Mouse (Mus musculus) midbrain, embryonic 15.5 days (tissue): ENCODE results near the gene Dpy19l3. TPM values are rescaled to one million over a fixed set of nuclear protein-coding genes. Genes with fewer than 3 reads are reported as not detected.

ENCODE experiments used
- ATAC-seq: fragments of 200-750 bp; cut with Nextera tagmentation; replicated peaks from 2 replicates; pipeline ENCODE4 v1.8.0; 2017; ENCODE audit warnings: moderate TSS enrichment
- H3K27ac ChIP-seq: fragments of 300-500 bp; sonication (generic); 2 replicates; pipeline ENCODE4 v1.5.1; 2015; ENCODE audit warnings: mild to moderate bottlenecking, inconsistent platforms
- H3K27me3 ChIP-seq: fragments of 300-500 bp; sonication (generic); replicated peaks from 2 replicates; pipeline ENCODE4 v1.6.1; 2015; ENCODE audit warnings: inconsistent platforms
- H3K36me3 ChIP-seq: fragments of 300-500 bp; sonication (generic); replicated peaks from 2 replicates; pipeline ENCODE4 v1.6.1; 2015; ENCODE audit warnings: inconsistent platforms
- H3K4me1 ChIP-seq: fragments of 300-500 bp; sonication (generic); 2 replicates; pipeline ENCODE4 v1.6.1; 2015; ENCODE audit warnings: inconsistent platforms
- H3K4me2 ChIP-seq: fragments of 300-500 bp; sonication (generic); 2 replicates; pipeline ENCODE4 v1.6.1; 2015; ENCODE audit warnings: inconsistent platforms, mild to moderate bottlenecking, moderate library complexity
- H3K4me3 ChIP-seq: fragments of 300-500 bp; sonication (generic); 2 replicates; pipeline ENCODE4 v1.5.1; 2015; ENCODE audit warnings: mild to moderate bottlenecking, inconsistent platforms
- H3K9ac ChIP-seq: fragments of 300-500 bp; sonication (generic); 2 replicates; pipeline ENCODE4 v1.6.1; 2015; ENCODE audit warnings: mild to moderate bottlenecking, inconsistent platforms
- H3K9me3 ChIP-seq: fragments of 300-500 bp; sonication (generic); 2 replicates; pipeline ENCODE4 v1.6.1; 2016; ENCODE audit warnings: inconsistent platforms
- WGBS: fragments of 180-500 bp; shearing (Covaris S2); methylation state at CpG from one replicate; pipeline ENCODE4 v1.1.7; 2015; ENCODE audit warnings: mixed read lengths; 5-methylcytosine and 5-hydroxymethylcytosine counted together
- polyA plus RNA-seq: library from polyadenylated mRNA; unstranded; fragments of >200 nt; fragmentation: Nextera tagmentation; extraction: Ambion mirVana; gene quantifications from 2 replicates; pipeline ENCODE4 v1.2.1, GENCODE M21; 2015

The Dpy19l3 gene
- polyA plus RNA-seq, 1 experiment from 2014 or later = 39.6 TPM

- Histone ChIP-seq H3K4me3 (no peak overlapping the region), H3K27me3 (no peaks in the 10 kb centered on the region), H3K9me3 (no peaks in the 10 kb centered on the region), H3K4me2 (no peak overlapping the region), H3K4me1 (0 out of 2 replicates have a peak, but pooled peaks cover 2% of the 10 kb centered on the region), H3K9ac (no peak overlapping the region), H3K36me3 (peaks cover 26% of the 10 kb centered on the region), H3K27ac (no peak overlapping the region)
- WGBS = 92% methylated on average over 6 of the region's 6 CpGs
- ATAC-seq = no peak
These were observed 9.0 kb downstream of the Dpy19l3 start for GRCm38 (mm10) chr7:35745281-35745702.

GRCm38 (mm10) chr7:35744771-35745170 is 9.5 kb downstream of the Dpy19l3 start:
- no peak overlapping the region for H3K9ac ChIP-seq
- H3K36me3 ChIP-seq = peaks cover 25% of the 10 kb centered on the region
- H3K4me2 ChIP-seq = no peak overlapping the region
- 0 out of 2 replicates have a peak, but pooled peaks cover 2% of the 10 kb centered on the region for H3K4me1 ChIP-seq
- H3K4me3 ChIP-seq = no peak overlapping the region
- ATAC-seq = no peak
- no peaks in the 10 kb centered on the region for H3K27me3 ChIP-seq
- H3K27ac ChIP-seq = no peak overlapping the region
- no peaks in the 10 kb centered on the region for H3K9me3 ChIP-seq
- WGBS = 94% methylated on average over 9 of the region's 9 CpGs

DNA sequence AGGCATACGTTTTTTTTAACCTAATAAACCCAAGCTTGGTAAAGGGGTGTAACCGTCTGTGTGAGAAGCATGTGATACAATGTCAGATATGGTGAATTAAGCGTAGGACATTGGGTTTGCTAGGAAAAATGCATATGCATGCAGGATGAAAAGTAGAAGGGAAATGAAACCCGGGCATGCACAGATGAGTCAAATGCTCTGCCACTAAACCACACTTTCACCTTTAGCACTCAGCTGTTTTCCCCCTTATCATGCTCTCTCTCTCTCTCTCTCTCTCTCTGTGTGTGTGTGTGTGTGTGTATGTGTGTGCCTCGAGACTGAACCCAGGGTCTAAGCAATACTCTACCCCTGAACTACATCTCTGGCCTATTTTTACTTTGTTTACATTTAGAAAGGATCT is 11.9 kb downstream of the Dpy19l3 start:
- ATAC-seq = no peak
- Histone ChIP-seq H3K27ac (no peak overlapping the region), H3K4me1 (0 out of 2 replicates have a peak, but pooled peaks cover 2% of the 10 kb centered on the region), H3K4me3 (no peak overlapping the region), H3K9me3 (no peaks in the 10 kb centered on the region), H3K4me2 (no peak overlapping the region), H3K27me3 (no peaks in the 10 kb centered on the region), H3K36me3 (peaks cover 9% of the 10 kb centered on the region; the same call in 1 of the 2 replicates), H3K9ac (no peak overlapping the region)
- 86% methylated on average over 5 of the region's 5 CpGs for WGBS

- no peak overlapping the region for H3K4me2 ChIP-seq
- H3K36me3 ChIP-seq = peaks cover 9% of the 10 kb centered on the region; the same call in 1 of the 2 replicates
- no peak overlapping the region for H3K9ac ChIP-seq
- H3K4me1 ChIP-seq = 0 out of 2 replicates have a peak, but pooled peaks cover under 1% of the 10 kb centered on the region
- ATAC-seq = no peak
- H3K27me3 ChIP-seq = no peaks in the 10 kb centered on the region
- no peak overlapping the region for H3K4me3 ChIP-seq
- H3K9me3 ChIP-seq = no peaks in the 10 kb centered on the region
- no peak overlapping the region for H3K27ac ChIP-seq
- 84% methylated on average over 5 of the region's 5 CpGs for WGBS
These were observed 12.4 kb downstream of the Dpy19l3 start for GRCm38 (mm10) chr7:35741858-35742257.

GRCm38 (mm10) chr7:35740489-35741230 is 13.6 kb downstream of the Dpy19l3 start:
- Histone ChIP-seq H3K4me2 (no peak overlapping the region), H3K4me3 (no peak overlapping the region), H3K27ac (no peak overlapping the region), H3K27me3 (no peaks in the 10 kb centered on the region), H3K9ac (no peak overlapping the region), H3K9me3 (no peaks in the 10 kb centered on the region), H3K36me3 (peaks cover 4% of the 10 kb centered on the region; the same call in 1 of the 2 replicates), H3K4me1 (no peaks in the 10 kb centered on the region)
- WGBS = 54% methylated on average over 5 of the region's 5 CpGs
- no peak for ATAC-seq

GRCm38 (mm10) chr7:35738871-35739270 is 15.4 kb downstream of the Dpy19l3 start:
- Histone ChIP-seq H3K36me3 (peaks cover 4% of the 10 kb centered on the region; the same call in 1 of the 2 replicates), H3K4me3 (no peak overlapping the region), H3K4me1 (no peaks in the 10 kb centered on the region), H3K27me3 (no peaks in the 10 kb centered on the region), H3K9me3 (no peaks in the 10 kb centered on the region), H3K9ac (no peak overlapping the region), H3K27ac (no peak overlapping the region), H3K4me2 (no peak overlapping the region)
- no peak for ATAC-seq

DNA sequence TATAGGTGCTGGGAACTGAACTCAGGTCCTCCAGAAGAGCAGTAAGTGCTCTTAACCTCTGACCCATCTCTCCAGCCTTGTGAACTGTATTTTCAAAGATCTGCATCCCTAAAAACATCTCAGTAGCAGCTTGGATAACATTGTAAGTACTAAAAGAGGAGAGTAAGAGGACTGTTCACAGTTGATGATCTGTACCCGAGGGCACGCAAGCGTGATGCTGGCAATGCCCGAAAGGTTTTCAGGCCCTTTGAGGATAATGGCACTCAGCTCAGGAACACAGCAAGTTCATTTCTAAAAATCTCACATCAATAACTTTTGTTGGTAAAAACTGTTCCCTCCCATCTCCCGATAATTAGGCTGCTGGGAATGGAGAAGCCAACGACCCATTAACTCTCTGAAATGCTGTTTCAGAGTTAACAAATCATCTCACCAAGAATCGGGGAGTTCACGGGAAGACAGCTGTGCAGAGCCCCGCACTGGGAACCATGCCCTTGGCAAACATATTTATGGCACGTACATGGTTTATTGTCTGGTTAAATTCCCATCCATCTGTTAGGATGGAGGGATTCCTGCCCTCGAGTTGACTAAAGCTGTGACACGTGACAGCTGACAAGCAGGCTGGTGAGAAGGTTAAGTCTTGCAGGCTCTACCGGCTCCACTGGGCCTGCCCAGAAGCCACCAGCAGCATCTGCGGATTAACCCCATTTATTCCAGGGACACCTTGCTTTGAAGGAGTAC is 20.8 kb downstream of the Dpy19l3 start:
- peaks cover 4% of the 10 kb centered on the region; the same call in 1 of the 2 replicates for H3K36me3 ChIP-seq
- H3K27ac ChIP-seq = no peak overlapping the region

GRCm38 (mm10) chr7:35732585-35733059 is 21.6 kb downstream of the Dpy19l3 start:
- Histone ChIP-seq H3K9ac (no peak overlapping the region), H3K36me3 (no peaks in the 10 kb centered on the region; the same call in 1 of the 2 replicates), H3K27ac (no peak overlapping the region), H3K9me3 (no peaks in the 10 kb centered on the region), H3K4me1 (no peaks in the 10 kb centered on the region), H3K4me2 (no peak overlapping the region), H3K27me3 (no peaks in the 10 kb centered on the region), H3K4me3 (no peak overlapping the region)
- no peak for ATAC-seq
- whole genome bisulfite sequencing = 67% methylated on average over 10 of the region's 10 CpGs

More for the DNA sequence above, 20.8 kb downstream of the Dpy19l3 start:
- H3K27me3 ChIP-seq = no peaks in the 10 kb centered on the region
- no peak for ATAC-seq
- H3K9ac ChIP-seq = no peak overlapping the region
- H3K4me3 ChIP-seq = no peak overlapping the region
- WGBS = 75% methylated on average over 14 of the region's 14 CpGs
- no peak overlapping the region for H3K4me2 ChIP-seq
- no peaks in the 10 kb centered on the region for H3K4me1 ChIP-seq
- no peaks in the 10 kb centered on the region for H3K9me3 ChIP-seq

GRCm38 (mm10) chr7:35729621-35730031 is 24.6 kb downstream of the Dpy19l3 start:
- H3K27me3 ChIP-seq = no peaks in the 10 kb centered on the region
- H3K36me3 ChIP-seq = peaks cover 5% of the 10 kb centered on the region; the same call in 1 of the 2 replicates
- H3K4me1 ChIP-seq = no peaks in the 10 kb centered on the region
- no peak overlapping the region for H3K4me2 ChIP-seq
- ATAC-seq = no peak
- no peak overlapping the region for H3K9ac ChIP-seq
- 83% methylated on average over 9 of the region's 9 CpGs for WGBS
- H3K9me3 ChIP-seq = no peaks in the 10 kb centered on the region
- no peak overlapping the region for H3K27ac ChIP-seq
- H3K4me3 ChIP-seq = no peak overlapping the region

DNA sequence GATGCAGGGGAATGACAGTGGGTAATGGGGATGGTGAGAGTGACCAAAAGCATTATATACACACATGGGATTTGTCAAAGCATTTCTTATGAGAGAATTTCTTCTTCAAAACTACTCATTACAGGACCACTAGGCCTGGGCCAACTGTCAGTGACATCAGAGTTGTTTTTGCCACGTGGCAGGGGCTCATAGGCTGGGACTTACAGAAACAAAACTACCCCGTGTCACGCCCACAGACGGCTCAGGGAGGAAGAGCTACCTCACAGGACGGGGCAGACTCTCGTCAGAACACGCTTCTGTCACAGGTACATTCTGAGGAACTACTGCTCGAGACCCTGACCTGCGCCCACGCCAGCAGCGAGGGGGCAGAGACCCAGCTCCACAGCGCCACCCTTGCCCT is 25.9 kb downstream of the Dpy19l3 start:
- ATAC-seq = no peak

GRCm38 (mm10) chr7:35723035-35723434 is 31.2 kb downstream of the Dpy19l3 start:
- no peak for ATAC-seq
- Histone ChIP-seq H3K9ac (no peak overlapping the region), H3K4me2 (no peak overlapping the region), H3K27ac (no peak overlapping the region), H3K4me1 (no peaks in the 10 kb centered on the region), H3K9me3 (no peaks in the 10 kb centered on the region), H3K4me3 (no peak overlapping the region), H3K27me3 (no peaks in the 10 kb centered on the region), H3K36me3 (peaks cover 23% of the 10 kb centered on the region; the same call in 1 of the 2 replicates)
- WGBS = 96% methylated on average over 2 of the region's 2 CpGs

More for the DNA sequence above, 25.9 kb downstream of the Dpy19l3 start:
- Histone ChIP-seq H3K27ac (no peak overlapping the region), H3K36me3 (peaks cover 9% of the 10 kb centered on the region; the same call in 1 of the 2 replicates), H3K4me3 (no peak overlapping the region), H3K4me2 (no peak overlapping the region), H3K4me1 (no peaks in the 10 kb centered on the region), H3K9ac (no peak overlapping the region), H3K9me3 (no peaks in the 10 kb centered on the region), H3K27me3 (no peaks in the 10 kb centered on the region)
- WGBS = 97% methylated on average over 12 of the region's 12 CpGs

- H3K36me3 ChIP-seq = peaks cover 22% of the 10 kb centered on the region
- no peaks in the 10 kb centered on the region for H3K27me3 ChIP-seq
- no peak for ATAC-seq
- no peaks in the 10 kb centered on the region for H3K4me1 ChIP-seq
- H3K27ac ChIP-seq = no peak overlapping the region
- no peak overlapping the region for H3K9ac ChIP-seq
- H3K9me3 ChIP-seq = no peaks in the 10 kb centered on the region
- no peak overlapping the region for H3K4me3 ChIP-seq
- no peak overlapping the region for H3K4me2 ChIP-seq
- 94% methylated on average over 8 of the region's 8 CpGs for WGBS
These were observed 35.7 kb downstream of the Dpy19l3 start for GRCm38 (mm10) chr7:35718421-35719178.
